Mouse (Mus musculus): Measurements from ENCODE around the gene Myrfl.

GRCm38 (mm10) chr10:116895108-116895833 lies 1.4 kb downstream of the Myrfl start:
- TF ChIP-seq GATA1 (IDR thresholded peaks at IDR 0.05; ENCODE audit: borderline replicate concordance, low read length) (no peak), FLI1 (IDR thresholded peaks at IDR 0.05; ENCODE audit: low read length) (no peak)

All from megakaryocyte, embryonic 14.5 days (primary cell).